Mouse (Mus musculus) lung, postnatal 14 days (tissue): Measurements from ENCODE around the gene Tnrc6b.
"Not testable (repeated sequence)": the region's sequence is repeated elsewhere in the genome, so short reads cannot be mapped to it uniquely, and the experiment has no call there.

Experiments used
- DNase-seq: peaks from one replicate; pipeline ENCODE4 v3.0.0; 2021

Tnrc6b gene

GRCm38 (mm10) chr15:80798367-80799073 lies 87.4 kb downstream of the Tnrc6b start:
- peak; percentile 91 for DNase-seq

- peak; percentile 44 for DNase-seq
These were observed 88.0 kb downstream of the Tnrc6b start for GRCm38 (mm10) chr15:80799074-80799633.

- peak; percentile 30 for DNase-seq
These were observed 88.6 kb downstream of the Tnrc6b start for GRCm38 (mm10) chr15:80799634-80800137.

GRCm38 (mm10) chr15:80800201-80800600 lies 89.1 kb downstream of the Tnrc6b start:
- DNase-seq, result no peak

- DNase-seq, result no peak
These were observed 89.7 kb downstream of the Tnrc6b start for GRCm38 (mm10) chr15:80800765-80801164.

GRCm38 (mm10) chr15:80801597-80801996 lies 90.5 kb downstream of the Tnrc6b start:
- DNase-seq, result no peak

GRCm38 (mm10) chr15:80807162-80807561 lies 96.0 kb downstream of the Tnrc6b start:
- no peak for DNase-seq

GRCm38 (mm10) chr15:80810226-80810625 lies 99.1 kb downstream of the Tnrc6b start:
- DNase-seq, result no peak

GRCm38 (mm10) chr15:80812840-80813239 lies 101.7 kb downstream of the Tnrc6b start:
- DNase-seq, result no peak

GRCm38 (mm10) chr15:80814792-80815191 lies 103.7 kb downstream of the Tnrc6b start:
- DNase-seq, result no peak

GRCm38 (mm10) chr15:80822276-80822675 lies 111.2 kb downstream of the Tnrc6b start:
- no peak for DNase-seq

- no peak for DNase-seq
These were observed 120.1 kb downstream of the Tnrc6b start for GRCm38 (mm10) chr15:80831170-80831569.

- DNase-seq, result no peak
These were observed 121.7 kb downstream of the Tnrc6b start for GRCm38 (mm10) chr15:80832808-80833207.

GRCm38 (mm10) chr15:80836246-80836645 lies 125.1 kb downstream of the Tnrc6b start:
- DNase-seq, result no peak

GRCm38 (mm10) chr15:80838836-80839235 lies 127.7 kb downstream of the Tnrc6b start:
- no peak for DNase-seq

- DNase-seq, result no peak
These were observed 128.7 kb downstream of the Tnrc6b start for GRCm38 (mm10) chr15:80839653-80840420.

- DNase-seq, result no peak
These were observed 133.1 kb downstream of the Tnrc6b start for GRCm38 (mm10) chr15:80844262-80844661.

- no peak for DNase-seq
These were observed 133.8 kb downstream of the Tnrc6b start for GRCm38 (mm10) chr15:80844926-80845325.

- peak; percentile 14 for DNase-seq
These were observed 138.9 kb downstream of the Tnrc6b start for GRCm38 (mm10) chr15:80850004-80850403.

- no peak for DNase-seq
These were observed 139.8 kb downstream of the Tnrc6b start for GRCm38 (mm10) chr15:80850682-80851475.

GRCm38 (mm10) chr15:80852122-80852521 lies 141.0 kb downstream of the Tnrc6b start:
- no peak for DNase-seq

- DNase-seq, result not testable (repeated sequence)
These were observed 141.4 kb downstream of the Tnrc6b start for GRCm38 (mm10) chr15:80852527-80852926.

- no peak for DNase-seq
These were observed 148.3 kb downstream of the Tnrc6b start for GRCm38 (mm10) chr15:80859366-80859765.
